Mouse (Mus musculus) brown adipose tissue, adult 24 weeks (tissue): ENCODE data around the gene Avpr2. TPM values are rescaled to one million over a fixed set of nuclear protein-coding genes. Genes with fewer than 3 reads are reported as not detected.

Experiments
- H3K27ac ChIP-seq: fragments of 200-500 bp; replicated peaks from 2 replicates; pipeline ENCODE4 v1.5.1; 2012; ENCODE audit warnings: low read depth, mild to moderate bottlenecking, low read length
- H3K4me1 ChIP-seq: fragments of 200-500 bp; 2 replicates; pipeline ENCODE4 v1.6.1; 2012; ENCODE audit warnings: low read length, mixed read lengths; ENCODE audit not compliant: control insufficient read depth, insufficient read depth, insufficient read length
- H3K4me3 ChIP-seq: fragments of 200-500 bp; 2 replicates; pipeline ENCODE4 v1.5.1; 2012; ENCODE audit warnings: low read depth, mild to moderate bottlenecking, low read length, moderate library complexity; ENCODE audit not compliant: insufficient read depth
- polyA plus RNA-seq: library from polyadenylated mRNA; stranded (reverse); fragments of >200 nt; gene quantifications from 2 replicates; pipeline ENCODE4 v1.2.4, GENCODE M21; 2012; ENCODE audit not compliant: missing spikeins, insufficient read depth, insufficient read length

Gene Avpr2
- polyA plus RNA-seq, 1 experiment = not detected

DNA sequence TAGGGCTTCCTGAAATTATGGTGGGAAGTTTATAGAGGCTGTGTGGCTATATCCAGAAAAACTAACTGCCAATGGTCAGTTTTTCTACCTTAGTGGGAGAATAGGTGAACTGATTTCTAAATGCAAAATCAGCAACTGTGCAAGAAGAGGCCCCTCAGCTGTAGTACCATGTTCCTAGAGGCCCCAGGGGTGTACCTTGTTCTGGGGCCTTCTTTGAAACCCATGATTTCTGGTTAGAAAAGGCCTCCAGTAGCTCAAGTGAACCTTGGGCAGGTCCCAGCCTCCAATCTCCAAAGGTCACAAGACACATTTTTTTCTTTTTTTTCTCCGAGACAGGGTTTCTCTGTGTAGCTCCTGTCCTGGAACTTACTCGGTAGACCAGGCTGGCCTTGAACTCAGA is 50.4 kb downstream of the Avpr2 start:
- Histone ChIP-seq H3K4me3 (no peak overlapping the region), H3K27ac (no peak overlapping the region), H3K4me1 (no peaks in the 10 kb centered on the region)

Other genes starting within 250 kb of the Avpr2 start
- gene Pnck, start 232.0 kb upstream of the Avpr2 start, polyA plus RNA-seq = 1.2 and 1.8 TPM in 2 replicates
- gene Slc6a8, start 219.0 kb upstream of the Avpr2 start, polyA plus RNA-seq = 15.8 and 19.4 TPM in 2 replicates
- gene Bcap31, start 175.9 kb upstream of the Avpr2 start, polyA plus RNA-seq = 350 and 381 TPM in 2 replicates
- gene Abcd1, start 175.5 kb upstream of the Avpr2 start, polyA plus RNA-seq = 12.6 and 22.7 TPM in 2 replicates
- 0.33 and 0.55 TPM in 2 replicates for gene Plxnb3, start 135.0 kb upstream of the Avpr2 start, polyA plus RNA-seq
- gene Srpk3, start 117.7 kb upstream of the Avpr2 start, polyA plus RNA-seq = 0.71 TPM in 1 of 2 replicates, not detected in the other
- 1,669 and 1,851 TPM in 2 replicates for gene Idh3g, start 105.2 kb upstream of the Avpr2 start, polyA plus RNA-seq
- gene Ssr4, start 105.1 kb upstream of the Avpr2 start, polyA plus RNA-seq = 189 and 210 TPM in 2 replicates
- gene Pdzd4, start 67.1 kb upstream of the Avpr2 start, polyA plus RNA-seq = 0.36 and 0.58 TPM in 2 replicates
- 2.2 and 2.3 TPM in 2 replicates for gene L1cam, start 4.0 kb downstream of the Avpr2 start, polyA plus RNA-seq
- 0.59 and 1.9 TPM in 2 replicates for gene Arhgap4, start 29.8 kb downstream of the Avpr2 start, polyA plus RNA-seq
- gene Naa10, start 29.8 kb downstream of the Avpr2 start, polyA plus RNA-seq = 90.3 and 104 TPM in 2 replicates
- gene Renbp, start 38.7 kb downstream of the Avpr2 start, polyA plus RNA-seq = 4.6 and 7.4 TPM in 2 replicates
- gene Hcfc1, start 74.3 kb downstream of the Avpr2 start, polyA plus RNA-seq = 15.7 and 22.4 TPM in 2 replicates
- 41.9 and 67.7 TPM in 2 replicates for gene Irak1, start 131.8 kb downstream of the Avpr2 start, polyA plus RNA-seq
- gene Opn1mw, start 235.4 kb downstream of the Avpr2 start, polyA plus RNA-seq = not detected in 2 replicates
- gene Mecp2, start 243.3 kb downstream of the Avpr2 start, polyA plus RNA-seq = 9.8 and 10.8 TPM in 2 replicates